Mouse (Mus musculus) liver, embryonic 14.5 days (tissue): ENCODE measurements around the gene A830031A19Rik. TPM values are rescaled to one million over a fixed set of nuclear protein-coding genes. Genes with fewer than 3 reads are reported as not detected.

Experiments used
- ATAC-seq: fragments of 200-750 bp; cut with Nextera tagmentation; 2 replicates; pipeline ENCODE4 v1.8.0; 2017; ENCODE audit warnings: moderate number of reproducible peaks, mild to moderate bottlenecking, moderate library complexity; ENCODE audit not compliant: insufficient read depth
- DNase-seq, 3 experiments: peaks; one replicate each; pipeline ENCODE4 v3.0.0-alpha.2; 2012 to 2013; ENCODE audit warnings: low read depth in 3 of 3, low spot score in 3 of 3
- H3K27ac ChIP-seq: fragments of 300-500 bp; sonication (generic); 2 replicates; pipeline ENCODE4 v1.5.1; 2014; ENCODE audit warnings: moderate library complexity, mild to moderate bottlenecking, control low read depth, inconsistent platforms
- H3K27me3 ChIP-seq: fragments of 300-500 bp; sonication (generic); 2 replicates; pipeline ENCODE4 v1.6.1; 2014; ENCODE audit warnings: mild to moderate bottlenecking, low read length, moderate library complexity; ENCODE audit not compliant: control insufficient read depth, insufficient read depth
- H3K36me3 ChIP-seq: fragments of 300-500 bp; sonication (generic); replicated peaks from 2 replicates; pipeline ENCODE4 v1.6.1; 2014; ENCODE audit warnings: low read depth; ENCODE audit not compliant: control insufficient read depth, insufficient read depth
- H3K4me1 ChIP-seq, 2 experiments: fragments of 200-500 bp in 1 of 2; fragments of 300-500 bp in 1 of 2; sonication (generic) in 1 of 2; replicated peaks; 2 replicates each; pipeline ENCODE4 v1.6.1; 2012 to 2014; ENCODE audit warnings: antibody characterized with exemption in 1 of 2, inconsistent platforms in 1 of 2, low read length in 1 of 2; ENCODE audit not compliant: control insufficient read depth in 2 of 2, insufficient read depth in 2 of 2
- H3K4me2 ChIP-seq: fragments of 300-500 bp; sonication (generic); 2 replicates; pipeline ENCODE4 v1.6.1; 2014; ENCODE audit warnings: low read depth, mild to moderate bottlenecking, control low read depth, moderate library complexity
- H3K4me3 ChIP-seq, 2 experiments: fragments of 200-500 bp in 1 of 2; fragments of 300-500 bp in 1 of 2; sonication (generic) in 1 of 2; 2 replicates each; pipeline ENCODE4 v1.5.1; 2012 to 2014; ENCODE audit warnings: low read depth in 2 of 2, low read length in 2 of 2, mild to moderate bottlenecking in 2 of 2, control low read depth in 1 of 2, inconsistent platforms in 1 of 2, moderate library complexity in 1 of 2; ENCODE audit not compliant: insufficient read depth in 1 of 2
- H3K9ac ChIP-seq: fragments of 300-500 bp; sonication (generic); replicated peaks from 2 replicates; pipeline ENCODE4 v1.6.1; 2014; ENCODE audit warnings: mild to moderate bottlenecking, control low read depth, moderate library complexity
- H3K9me3 ChIP-seq: fragments of 300-500 bp; sonication (generic); 2 replicates; pipeline ENCODE4 v1.6.1; 2016; ENCODE audit warnings: low read length, mixed read lengths; ENCODE audit not compliant: control insufficient read depth
- CTCF ChIP-seq: IDR thresholded peaks from 2 replicates; pipeline ENCODE4 v1.5.1; 2016; ENCODE audit warnings: antibody characterized with exemption, low read depth, control low read depth
- EP300 ChIP-seq: IDR thresholded peaks from 2 replicates; pipeline ENCODE4 v1.6.1; 2016; ENCODE audit warnings: antibody characterized with exemption, low read depth
- WGBS: fragments of 180-500 bp; shearing (Covaris S2); extraction: QIAGEN DNeasy Blood & Tissue Kit; methylation state at CpG from one replicate; pipeline ENCODE4 v1.1.7; 2014; ENCODE audit not compliant: insufficient replicate concordance; 5-methylcytosine and 5-hydroxymethylcytosine counted together
- polyA plus RNA-seq, 2 experiments: library from polyadenylated mRNA; depleted of rRNA in 1 of 2; stranded (reverse) in 1 of 2; unstranded in 1 of 2; fragments of >200 nt; fragmentation: Nextera tagmentation in 1 of 2; extraction: Ambion mirVana in 1 of 2; gene quantifications; 2 replicates each; pipeline versions ENCODE4 v1.2.1 to v1.2.3; 2012 to 2014

The A830031A19Rik gene
- polyA plus RNA-seq, 2 experiments, result not detected

DNA sequence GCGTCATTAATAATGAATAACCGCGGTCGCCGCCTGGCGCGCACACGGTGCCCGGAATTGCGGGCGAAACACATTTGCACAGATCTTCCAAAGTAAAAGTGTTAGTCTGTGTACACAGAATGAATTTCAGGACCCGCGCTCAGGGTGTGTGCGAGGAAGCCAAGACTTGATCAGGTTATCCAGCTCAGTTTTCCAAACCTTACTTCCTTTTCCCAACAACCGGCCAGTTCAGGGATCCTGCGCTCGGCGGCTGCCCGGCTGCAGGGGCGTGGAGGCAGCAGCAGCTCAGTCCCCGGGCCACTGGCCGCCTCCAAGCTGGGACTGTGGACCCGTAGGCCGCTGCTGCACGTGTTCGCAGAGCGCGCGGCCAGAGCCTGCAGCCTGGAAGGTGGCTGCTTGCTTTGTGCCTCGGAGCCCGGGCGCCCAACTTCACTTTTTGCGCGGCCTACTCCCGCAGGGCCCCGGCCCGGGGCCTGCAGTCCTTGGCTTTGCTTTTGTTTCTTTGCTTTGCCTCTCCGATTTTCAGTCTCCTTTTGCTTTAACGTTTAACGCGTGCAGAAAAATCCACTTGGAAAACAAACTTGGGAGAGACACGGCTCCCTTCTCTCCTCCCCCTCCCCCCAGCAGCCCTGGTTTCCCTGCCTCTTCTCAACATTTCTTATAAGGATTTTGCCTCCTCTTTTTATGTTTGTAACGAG, 7.0 kb upstream of the A830031A19Rik start:
- peaks cover 0 to 15% of the 10 kb centered on the region in 2 experiments; a peak in 3 of 4 replicates for H3K4me1 ChIP-seq
- DNase-seq (no peak), ATAC-seq (peak; percentile 19; the same call in 1 of the 2 replicates)
- no peaks in the 10 kb centered on the region for H3K9me3 ChIP-seq
- H3K36me3 ChIP-seq, result peaks cover 19% of the 10 kb centered on the region
- no peak for TF ChIP-seq CTCF
- TF ChIP-seq EP300, result no peak
- peak overlapping the region; percentile 70 for H3K9ac ChIP-seq
- H3K27ac ChIP-seq, result peak overlapping the region; percentile 38
- WGBS, result under 1% methylated on average over 43 of the region's 43 CpGs
- H3K4me3 ChIP-seq, result peak overlapping the region; percentile 68 to 83
- H3K4me2 ChIP-seq, result peak overlapping the region; percentile 91
- H3K27me3 ChIP-seq, result no peaks in the 10 kb centered on the region

GRCm38 (mm10) chr11:24081016-24081686, 6.3 kb upstream of the A830031A19Rik start:
- WGBS, result under 1% methylated on average over 35 of the region's 35 CpGs

GRCm38 (mm10) chr11:24080541-24080940, 5.7 kb upstream of the A830031A19Rik start:
- Histone ChIP-seq H3K27ac (peak overlapping the region; percentile 73; the same call in 1 of the 2 replicates), H3K9ac (peak overlapping the region; percentile 70), H3K36me3 (peaks cover 6% of the 10 kb centered on the region), H3K4me1 (peaks cover 0 to 13% of the 10 kb centered on the region in 2 experiments; a peak in 3 of 4 replicates), H3K4me3 (peak overlapping the region; percentile 68 to 83), H3K9me3 (no peaks in the 10 kb centered on the region), H3K4me2 (peak overlapping the region; percentile 91), H3K27me3 (no peaks in the 10 kb centered on the region)
- TF ChIP-seq CTCF (no peak), EP300 (no peak)
- peak; percentile 55 for ATAC-seq
- under 1% methylated on average over 28 of the region's 30 CpGs for WGBS
- no peak for DNase-seq

More at GRCm38 (mm10) chr11:24081016-24081686, 6.3 kb upstream of the A830031A19Rik start:
- no peak overlapping the region; the same call in 1 of the 2 replicates for H3K27ac ChIP-seq
- H3K4me2 ChIP-seq, result peak overlapping the region; percentile 91
- peak overlapping the region; percentile 70 for H3K9ac ChIP-seq
- H3K9me3 ChIP-seq, result no peaks in the 10 kb centered on the region
- TF ChIP-seq CTCF (peak; percentile 61), EP300 (no peak)
- H3K4me3 ChIP-seq, result peak overlapping the region; percentile 68 to 83
- peak; percentile 48 for ATAC-seq
- no peak for DNase-seq
- no peaks in the 10 kb centered on the region for H3K27me3 ChIP-seq
- H3K4me1 ChIP-seq, result peaks cover 0 to 15% of the 10 kb centered on the region in 2 experiments; a peak in 3 of 4 replicates
- H3K36me3 ChIP-seq, result peaks cover 12% of the 10 kb centered on the region

DNA sequence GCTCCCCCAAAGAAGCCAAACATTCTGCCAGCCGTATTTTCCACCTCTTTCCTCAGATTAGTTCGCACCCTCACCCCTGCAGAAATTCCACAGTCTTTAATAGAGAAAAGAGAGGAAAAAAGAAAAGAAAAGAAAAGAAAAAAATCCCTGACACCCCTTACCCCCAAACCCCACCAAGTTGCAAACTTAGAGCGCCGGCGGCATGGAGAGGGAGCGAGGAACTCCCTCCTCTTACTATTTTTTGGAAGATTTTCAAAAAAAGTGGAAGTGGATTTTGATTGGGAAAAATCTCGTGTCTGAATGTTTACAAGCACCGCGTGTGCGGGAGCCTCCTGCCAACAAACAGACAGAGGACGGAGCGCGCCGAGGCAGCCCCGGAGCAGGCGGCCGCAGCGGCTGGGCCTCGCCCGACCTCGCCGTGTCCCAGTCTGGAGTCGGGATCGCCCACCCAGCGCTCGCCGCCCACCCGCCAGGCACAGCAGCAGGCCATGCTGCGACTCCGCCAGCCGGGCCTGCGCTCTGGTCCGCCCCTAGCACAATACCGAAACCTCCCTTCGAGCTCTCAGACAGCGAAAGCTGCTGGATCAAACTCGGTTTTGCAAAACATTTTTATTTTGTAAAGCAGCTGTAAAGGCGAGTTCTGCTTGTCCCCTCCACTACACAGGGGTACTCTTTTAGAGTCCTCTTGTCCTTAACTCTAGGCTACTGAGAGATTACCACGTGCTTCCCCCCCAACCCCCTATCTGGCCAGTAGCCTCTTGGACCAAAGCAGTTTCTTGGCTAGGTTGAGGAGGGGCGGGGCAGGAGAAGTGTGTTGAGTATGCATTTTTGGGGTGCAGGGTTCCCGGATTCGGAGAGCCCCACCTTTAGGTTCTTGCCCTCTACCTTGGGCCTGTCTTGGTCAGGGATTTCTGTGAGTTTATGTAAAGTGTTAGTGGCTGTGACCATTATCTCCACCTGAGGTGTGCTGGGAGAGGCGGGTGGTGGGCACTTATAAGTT, 4.8 kb upstream of the A830031A19Rik start:
- ATAC-seq, result peak; percentile 24; the same call in 1 of the 2 replicates
- Histone ChIP-seq H3K36me3 (no peaks in the 10 kb centered on the region; the same call in 1 of the 2 replicates), H3K4me3 (peak overlapping the region; percentile 68 to 83), H3K27me3 (peaks cover 1% of the 10 kb centered on the region; the same call in 1 of the 2 replicates), H3K9ac (peak overlapping the region; percentile 70), H3K4me1 (peaks cover 0 to 16% of the 10 kb centered on the region in 2 experiments; a peak in 3 of 4 replicates), H3K27ac (peak overlapping the region; percentile 73), H3K9me3 (no peaks in the 10 kb centered on the region), H3K4me2 (peak overlapping the region; percentile 91)
- 1% methylated on average over 43 of the region's 43 CpGs for WGBS
- TF ChIP-seq CTCF, result no peak
- TF ChIP-seq EP300, result no peak
- DNase-seq, result no peak
